Mouse (Mus musculus): ENCODE data around the gene Gm20388. TPM values are rescaled to one million over a fixed set of nuclear protein-coding genes. Genes with fewer than 3 reads are reported as not detected.
"Not testable (repeated sequence)": the region's sequence is repeated elsewhere in the genome, so short reads cannot be mapped to it uniquely, and the experiment has no call there.

The Gm20388 gene
- polyA plus RNA-seq, 1 experiment, result 23.9 TPM

GRCm38 (mm10) chr8:123025951-123026351 is 3115.3 kb downstream of the Gm20388 start:
- no peak for TF ChIP-seq POLR2A (IDR thresholded peaks at IDR 0.05; ENCODE audit: extremely low read depth, insufficient read depth, low read length)
- TF ChIP-seq CTCF (IDR thresholded peaks at IDR 0.05; ENCODE audit: extremely low read depth, insufficient read depth, low read length), result no peak
- Histone ChIP-seq H3K27ac (ENCODE audit: insufficient read depth, low read length) (no peak overlapping the region), H3K4me1 (ENCODE audit: control insufficient read depth, insufficient read depth, low read length) (peaks cover 5% of the 10 kb centered on the region), H3K4me3 (ENCODE audit: insufficient read depth, low read length) (no peak overlapping the region)

GRCm38 (mm10) chr8:123027786-123028185 is 3117.1 kb downstream of the Gm20388 start:
- TF ChIP-seq POLR2A (IDR thresholded peaks at IDR 0.05; ENCODE audit: extremely low read depth, insufficient read depth, low read length) (no peak), CTCF (IDR thresholded peaks at IDR 0.05; ENCODE audit: extremely low read depth, insufficient read depth, low read length) (no peak)
- Histone ChIP-seq H3K4me3 (ENCODE audit: insufficient read depth, low read length) (no peak overlapping the region), H3K27ac (ENCODE audit: insufficient read depth, low read length) (no peak overlapping the region), H3K4me1 (ENCODE audit: control insufficient read depth, insufficient read depth, low read length) (peaks cover 3% of the 10 kb centered on the region; the same call in 1 of the 2 replicates)

- H3K4me3 ChIP-seq (ENCODE audit: insufficient read depth, low read length); H3K27ac ChIP-seq (ENCODE audit: insufficient read depth, low read length); H3K4me1 ChIP-seq (ENCODE audit: control insufficient read depth, insufficient read depth, low read length): not testable (repeated sequence)
Measured at GRCm38 (mm10) chr8:123030091-123030490, 3119.4 kb downstream of the Gm20388 start.

GRCm38 (mm10) chr8:123031321-123031978 is 3120.8 kb downstream of the Gm20388 start:
- TF ChIP-seq CTCF (IDR thresholded peaks at IDR 0.05; ENCODE audit: extremely low read depth, insufficient read depth, low read length), result no peak
- TF ChIP-seq POLR2A (IDR thresholded peaks at IDR 0.05; ENCODE audit: extremely low read depth, insufficient read depth, low read length), result no peak
- Histone ChIP-seq H3K4me3 (ENCODE audit: insufficient read depth, low read length) (no peak overlapping the region), H3K4me1 (ENCODE audit: control insufficient read depth, insufficient read depth, low read length) (peaks cover 5% of the 10 kb centered on the region), H3K27ac (ENCODE audit: insufficient read depth, low read length) (no peak overlapping the region)

DNA sequence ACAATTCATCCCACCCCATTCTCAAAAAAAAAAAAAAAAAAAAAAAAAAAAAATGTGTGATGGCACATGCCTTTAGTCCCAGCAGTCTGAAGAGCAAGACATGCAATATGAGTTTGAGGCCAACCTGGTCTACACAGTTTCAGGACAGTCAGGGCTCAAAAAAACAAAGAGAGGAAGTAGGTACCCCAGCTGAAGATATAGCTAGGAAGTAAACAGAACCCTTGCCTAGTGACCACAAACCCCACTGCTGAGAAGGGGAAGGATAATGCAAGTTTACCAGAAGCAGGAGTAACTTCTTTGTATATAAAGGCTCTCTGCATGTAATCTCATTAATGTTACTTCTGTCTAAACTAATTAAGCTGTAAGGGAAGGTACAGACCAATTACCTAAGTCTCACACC is 3122.1 kb downstream of the Gm20388 start:
- Histone ChIP-seq H3K4me3 (ENCODE audit: insufficient read depth, low read length) (no peak overlapping the region), H3K4me1 (ENCODE audit: control insufficient read depth, insufficient read depth, low read length) (peaks cover 10% of the 10 kb centered on the region), H3K27ac (ENCODE audit: insufficient read depth, low read length) (no peak overlapping the region)
- TF ChIP-seq POLR2A (IDR thresholded peaks at IDR 0.05; ENCODE audit: extremely low read depth, insufficient read depth, low read length) (no peak), CTCF (IDR thresholded peaks at IDR 0.05; ENCODE audit: extremely low read depth, insufficient read depth, low read length) (no peak)

DNA sequence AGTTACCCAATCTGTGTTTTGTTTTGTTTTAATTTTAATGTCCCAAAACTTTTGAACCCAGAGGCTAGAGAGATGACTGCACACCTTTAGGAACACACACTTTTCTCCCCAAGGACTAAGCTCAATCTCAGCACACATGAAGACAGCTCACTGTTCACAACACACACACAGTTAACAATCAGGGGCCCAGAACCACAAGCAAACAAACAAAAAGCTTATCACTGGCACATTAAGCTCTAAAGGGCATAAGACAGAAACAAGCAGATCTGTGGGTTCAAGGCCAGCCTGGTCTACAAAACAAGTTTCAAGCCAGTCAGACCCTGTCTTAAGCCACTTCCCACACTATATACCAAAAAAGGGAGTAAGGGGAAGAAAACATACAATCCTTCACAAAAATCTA is 3122.8 kb downstream of the Gm20388 start:
- TF ChIP-seq POLR2A (IDR thresholded peaks at IDR 0.05; ENCODE audit: extremely low read depth, insufficient read depth, low read length) (no peak), CTCF (IDR thresholded peaks at IDR 0.05; ENCODE audit: extremely low read depth, insufficient read depth, low read length) (no peak)
- no peak overlapping the region for H3K4me3 ChIP-seq (ENCODE audit: insufficient read depth, low read length)
- H3K27ac ChIP-seq (ENCODE audit: insufficient read depth, low read length), result no peak overlapping the region
- H3K4me1 ChIP-seq (ENCODE audit: control insufficient read depth, insufficient read depth, low read length), result peaks cover 7% of the 10 kb centered on the region

DNA sequence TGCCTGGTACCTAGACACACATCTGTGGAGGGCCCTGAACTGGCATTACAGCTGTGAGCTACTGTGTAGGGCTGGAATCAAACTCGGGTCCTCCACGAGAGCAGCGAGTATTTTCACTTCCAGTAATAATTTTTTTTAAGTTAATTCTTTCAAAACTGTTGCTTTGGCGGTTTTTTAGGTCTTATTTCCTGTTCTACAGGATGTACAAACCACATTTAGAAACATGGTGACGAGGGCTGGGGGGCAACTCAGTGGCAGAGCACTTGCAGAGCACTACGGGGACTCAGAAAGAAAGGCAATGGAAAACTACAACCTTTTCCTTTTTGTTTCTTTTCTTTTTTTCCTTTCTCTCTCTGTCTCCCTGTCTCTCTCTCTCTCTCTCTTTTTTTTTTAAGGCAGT is 3123.5 kb downstream of the Gm20388 start:
- Histone ChIP-seq H3K27ac (ENCODE audit: insufficient read depth, low read length) (no peak overlapping the region), H3K4me3 (ENCODE audit: insufficient read depth, low read length) (no peak overlapping the region), H3K4me1 (ENCODE audit: control insufficient read depth, insufficient read depth, low read length) (peaks cover 7% of the 10 kb centered on the region)
- TF ChIP-seq POLR2A (IDR thresholded peaks at IDR 0.05; ENCODE audit: extremely low read depth, insufficient read depth, low read length) (no peak), CTCF (IDR thresholded peaks at IDR 0.05; ENCODE audit: extremely low read depth, insufficient read depth, low read length) (no peak)

DNA sequence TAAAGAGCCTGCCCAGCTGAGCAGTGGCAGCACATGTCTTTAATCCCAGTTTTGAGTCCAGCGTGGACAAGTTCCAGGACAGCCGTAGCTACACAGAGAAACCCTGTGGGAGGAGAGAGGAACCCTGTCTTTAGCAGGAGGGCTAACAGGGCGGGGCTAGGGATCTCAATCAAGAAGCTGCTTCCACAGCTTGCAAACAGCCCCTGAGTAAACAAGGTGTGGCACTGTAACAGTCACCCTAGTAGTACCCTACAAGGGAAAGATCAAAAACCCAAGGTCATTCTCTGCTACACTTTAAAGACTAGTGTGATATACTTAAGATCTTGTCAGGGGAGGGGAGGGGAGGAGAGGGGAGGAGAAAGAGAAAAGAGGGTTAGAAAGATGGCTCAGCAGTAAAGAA is 3126.3 kb downstream of the Gm20388 start:
- TF ChIP-seq POLR2A (IDR thresholded peaks at IDR 0.05; ENCODE audit: extremely low read depth, insufficient read depth, low read length) (no peak), CTCF (IDR thresholded peaks at IDR 0.05; ENCODE audit: extremely low read depth, insufficient read depth, low read length) (no peak)
- H3K27ac ChIP-seq (ENCODE audit: insufficient read depth, low read length), result no peak overlapping the region
- H3K4me3 ChIP-seq (ENCODE audit: insufficient read depth, low read length), result no peak overlapping the region
- peaks cover 15% of the 10 kb centered on the region for H3K4me1 ChIP-seq (ENCODE audit: control insufficient read depth, insufficient read depth, low read length)

GRCm38 (mm10) chr8:123037487-123037886 is 3126.8 kb downstream of the Gm20388 start:
- no peak overlapping the region for H3K27ac ChIP-seq (ENCODE audit: insufficient read depth, low read length)
- TF ChIP-seq POLR2A (IDR thresholded peaks at IDR 0.05; ENCODE audit: extremely low read depth, insufficient read depth, low read length) (no peak), CTCF (IDR thresholded peaks at IDR 0.05; ENCODE audit: extremely low read depth, insufficient read depth, low read length) (no peak)
- peaks cover 15% of the 10 kb centered on the region for H3K4me1 ChIP-seq (ENCODE audit: control insufficient read depth, insufficient read depth, low read length)
- H3K4me3 ChIP-seq (ENCODE audit: insufficient read depth, low read length), result no peak overlapping the region

- no peak for TF ChIP-seq POLR2A (IDR thresholded peaks at IDR 0.05; ENCODE audit: extremely low read depth, insufficient read depth, low read length)
- no peak for TF ChIP-seq CTCF (IDR thresholded peaks at IDR 0.05; ENCODE audit: extremely low read depth, insufficient read depth, low read length)
- H3K4me1 ChIP-seq (ENCODE audit: control insufficient read depth, insufficient read depth, low read length), result peaks cover 17% of the 10 kb centered on the region
Measured at GRCm38 (mm10) chr8:123038351-123038750, 3127.7 kb downstream of the Gm20388 start.

More at GRCm38 (mm10) chr8:123038351-123038750, 3127.7 kb downstream of the Gm20388 start:
- H3K4me3 ChIP-seq (ENCODE audit: insufficient read depth, low read length), result no peak overlapping the region
- no peak overlapping the region for H3K27ac ChIP-seq (ENCODE audit: insufficient read depth, low read length)

All from cortical plate, adult 2 months (tissue).